Mouse (Mus musculus) frontal cortex, postnatal 14 days (tissue): Measurements from ENCODE around the gene Ddx27.
"Not testable (repeated sequence)": the region's sequence is repeated elsewhere in the genome, so short reads cannot be mapped to it uniquely, and the experiment has no call there.

Source experiments
- DNase-seq, 2 experiments: peaks; one replicate each; pipeline ENCODE4 v3.0.0; 2022; ENCODE audit warnings: low spot score in 2 of 2

Ddx27 gene

DNA sequence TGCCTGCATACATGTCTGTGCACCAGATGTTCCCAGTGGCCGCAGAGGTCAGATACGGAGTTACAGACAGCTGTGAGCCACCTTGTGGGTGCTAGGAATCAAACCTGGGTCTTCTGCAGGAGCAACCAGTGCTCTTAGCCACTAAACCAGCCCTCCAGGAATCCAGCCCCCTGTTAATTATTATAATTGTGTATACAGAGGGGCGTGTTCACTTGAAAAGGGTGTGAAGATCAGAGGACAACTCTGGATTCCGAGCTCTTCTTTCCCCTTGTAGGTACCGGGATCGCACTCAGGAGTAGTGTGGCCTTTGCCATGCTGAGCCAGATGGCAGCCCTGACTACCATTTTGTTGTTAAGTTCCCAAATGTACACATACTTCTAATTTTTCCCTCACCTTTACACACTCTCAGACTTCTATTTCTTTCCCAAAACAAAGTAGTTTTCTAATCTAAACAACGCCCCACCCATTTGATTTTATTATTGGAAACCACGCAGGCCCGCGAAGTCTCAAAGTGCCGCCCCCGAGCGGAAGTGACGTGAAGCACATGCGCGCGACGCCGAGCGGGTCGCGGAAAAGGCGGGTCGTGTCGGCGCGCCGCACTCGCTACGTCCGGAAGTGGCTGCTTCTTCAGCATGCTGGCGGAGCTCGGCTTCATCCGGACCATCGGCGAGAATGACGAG, at the start of gene Ddx27:
TSS of gene Ddx27 (plus strand) at position 492 of the 680 bp plus-strand sequence.
- DNase-seq, result peak; percentile 82 to 89

- no peak for DNase-seq
These were observed 41.8 kb upstream of the Ddx27 start for GRCm38 (mm10) chr2:166973153-166973552.

- no peak for DNase-seq
These were observed 40.7 kb upstream of the Ddx27 start for GRCm38 (mm10) chr2:166974177-166974872.

- no peak for DNase-seq
These were observed 38.6 kb upstream of the Ddx27 start for GRCm38 (mm10) chr2:166976356-166976755.

DNA sequence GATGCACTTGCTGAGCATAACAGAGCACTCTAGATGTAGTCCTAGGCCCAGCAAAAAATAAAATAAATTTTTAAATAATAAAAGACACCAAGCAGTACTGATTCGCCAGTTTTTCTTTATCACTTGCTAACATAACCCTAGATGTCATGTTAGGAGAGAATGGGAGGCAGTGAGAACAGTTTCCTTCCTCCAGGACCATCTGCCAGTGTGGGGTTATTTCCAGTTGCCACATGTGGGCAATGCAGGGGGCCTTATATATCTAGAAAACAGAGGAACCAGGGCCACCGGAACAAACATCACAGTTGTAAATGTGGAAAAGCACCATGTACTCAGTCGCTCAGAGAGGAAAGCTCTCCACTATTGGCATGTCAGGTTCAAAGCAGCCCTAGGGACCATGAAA, 37.5 kb upstream of the Ddx27 start:
- DNase-seq, result no peak

DNA sequence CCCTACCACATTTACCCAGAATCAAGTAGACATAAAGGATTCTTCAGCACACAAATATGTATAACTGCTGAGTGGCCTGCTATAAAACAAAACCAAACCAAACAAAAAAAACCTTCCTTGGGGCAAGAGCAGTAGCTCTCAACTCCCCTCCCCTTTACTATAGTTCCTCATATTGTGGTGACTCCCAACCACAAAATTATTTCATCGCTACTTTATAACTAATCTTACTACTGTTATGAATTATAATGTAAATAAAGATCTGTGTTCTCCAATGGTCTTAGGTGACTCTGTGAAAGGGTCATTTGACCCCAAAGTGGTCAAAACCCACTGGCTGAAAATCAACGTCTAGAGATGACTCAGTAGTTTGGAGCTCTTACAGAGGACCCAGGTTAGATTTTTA, 34.8 kb upstream of the Ddx27 start:
- no peak for DNase-seq

GRCm38 (mm10) chr2:166983351-166983894, 31.6 kb upstream of the Ddx27 start:
- DNase-seq, result no peak

DNA sequence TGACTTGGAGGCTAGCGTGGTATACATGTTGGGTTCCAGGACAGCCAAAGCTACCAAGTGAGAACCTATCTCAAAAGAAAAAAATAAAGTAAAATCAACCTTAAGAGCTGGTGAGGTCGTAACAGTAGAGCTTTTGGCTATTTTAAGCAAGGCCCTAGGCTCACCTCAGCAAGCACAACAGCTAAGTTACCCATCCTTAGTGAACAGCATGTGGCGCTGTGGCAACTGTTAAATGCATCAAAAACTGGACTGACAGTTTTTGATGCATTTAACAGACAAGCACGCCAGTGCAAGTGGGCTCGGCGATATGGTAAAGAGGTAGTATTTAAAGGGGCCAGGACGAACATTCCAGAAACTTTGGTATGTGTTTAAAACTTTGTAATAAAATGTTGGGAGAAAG, 24.1 kb upstream of the Ddx27 start:
- no peak for DNase-seq

GRCm38 (mm10) chr2:166991945-166992344, 23.0 kb upstream of the Ddx27 start:
- DNase-seq, result no peak

- peak in 1 of 2 experiments; percentile 28 for DNase-seq
These were observed 19.8 kb upstream of the Ddx27 start for GRCm38 (mm10) chr2:166995021-166995795.

GRCm38 (mm10) chr2:166995796-166996532, 19.0 kb upstream of the Ddx27 start, which contains the start of gene Stau1:
Gene Stau1 (minus strand): TSS chr2:166996299.
- DNase-seq, result peak; percentile 92 to 93

- DNase-seq, result no peak
These were observed 18.5 kb upstream of the Ddx27 start for GRCm38 (mm10) chr2:166996533-166996894.

- DNase-seq, result no peak
These were observed 13.5 kb upstream of the Ddx27 start for GRCm38 (mm10) chr2:167001486-167001885.

GRCm38 (mm10) chr2:167004099-167004854, 10.7 kb upstream of the Ddx27 start:
- DNase-seq, result peak in 1 of 2 experiments; percentile 28

GRCm38 (mm10) chr2:167006355-167006754, 8.6 kb upstream of the Ddx27 start:
- DNase-seq, result no peak

DNA sequence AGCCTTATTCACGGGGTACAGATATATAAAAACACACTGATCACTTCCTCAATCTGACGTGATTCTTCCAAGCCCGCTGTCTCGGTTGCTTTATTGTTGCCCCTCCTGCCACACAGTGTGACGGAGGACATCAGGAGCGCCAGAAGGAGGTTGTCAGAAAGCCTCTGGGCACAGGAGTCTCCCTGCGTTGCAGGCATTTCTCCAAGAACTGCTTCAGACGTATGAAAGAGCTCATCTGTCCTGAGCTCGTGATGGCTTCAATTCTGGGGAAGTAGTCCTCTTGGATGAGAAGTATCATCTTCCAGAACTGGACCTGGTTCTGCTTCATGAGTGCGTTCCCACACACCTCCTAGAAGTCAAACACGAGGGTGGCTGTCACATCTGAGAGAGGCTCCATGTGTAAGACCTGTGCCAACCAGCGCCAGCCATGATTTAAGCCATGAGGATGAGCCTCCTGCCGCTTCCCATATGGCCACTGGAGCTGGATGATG, 7.9 kb upstream of the Ddx27 start:
- no peak for DNase-seq

DNA sequence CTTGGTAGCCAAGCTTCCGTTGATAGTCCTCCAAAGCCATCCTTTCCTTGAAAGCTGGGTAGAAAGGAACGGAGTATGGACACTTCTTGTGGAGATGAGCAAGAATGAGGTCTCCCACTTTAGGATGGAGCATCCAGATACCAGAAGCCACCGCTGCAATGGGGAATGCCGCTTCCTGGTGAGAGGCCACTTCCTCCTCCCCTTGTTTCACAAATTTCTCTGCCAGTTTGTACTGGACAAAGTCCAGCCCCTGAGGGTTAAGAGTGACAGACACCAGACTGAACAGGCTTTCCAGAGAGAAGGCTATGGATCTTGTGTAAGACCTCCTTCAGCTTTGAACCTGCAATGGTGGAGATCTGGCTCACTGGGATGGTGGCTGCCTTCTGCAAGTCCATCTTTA, 7.4 kb upstream of the Ddx27 start:
- not testable (repeated sequence) for DNase-seq

DNA sequence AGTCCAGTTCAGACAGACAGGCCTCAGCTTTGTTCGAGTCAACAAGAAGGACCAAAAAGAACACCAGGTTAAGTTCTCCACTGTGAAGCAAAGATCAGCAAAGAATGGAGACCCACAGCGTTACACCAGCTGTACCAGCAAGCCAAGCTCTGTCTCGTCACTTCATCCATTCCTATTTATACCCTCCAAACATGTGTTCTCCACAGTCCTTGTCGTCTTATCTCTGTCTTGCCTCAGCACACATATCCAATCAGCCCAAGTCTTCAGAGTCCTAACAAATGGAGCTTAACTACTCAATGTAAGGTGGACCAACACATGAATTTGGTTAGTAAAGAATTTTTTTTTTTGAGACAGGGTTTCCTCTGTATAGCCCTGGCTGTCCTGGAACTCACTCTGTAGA, 5.5 kb upstream of the Ddx27 start:
- DNase-seq, result no peak

DNA sequence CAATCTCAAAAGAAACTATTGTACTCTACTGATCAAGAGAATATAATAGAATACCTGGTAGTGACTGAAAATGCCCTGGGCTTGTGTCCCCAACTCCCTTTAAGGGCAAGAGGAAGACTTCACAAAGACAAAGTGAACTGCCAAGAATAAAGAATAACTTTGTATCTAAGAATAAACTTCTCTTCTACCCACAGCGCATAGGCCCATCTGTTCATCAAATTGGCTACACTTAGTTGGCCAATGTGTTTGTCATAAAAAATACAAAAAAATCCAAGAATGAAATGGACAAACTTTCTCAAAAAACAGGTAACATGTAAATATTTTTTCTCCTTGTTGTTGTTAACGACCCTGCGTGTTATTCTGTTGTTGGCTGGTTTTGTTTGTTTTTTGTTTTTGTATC, 4.4 kb upstream of the Ddx27 start:
- DNase-seq, result no peak

DNA sequence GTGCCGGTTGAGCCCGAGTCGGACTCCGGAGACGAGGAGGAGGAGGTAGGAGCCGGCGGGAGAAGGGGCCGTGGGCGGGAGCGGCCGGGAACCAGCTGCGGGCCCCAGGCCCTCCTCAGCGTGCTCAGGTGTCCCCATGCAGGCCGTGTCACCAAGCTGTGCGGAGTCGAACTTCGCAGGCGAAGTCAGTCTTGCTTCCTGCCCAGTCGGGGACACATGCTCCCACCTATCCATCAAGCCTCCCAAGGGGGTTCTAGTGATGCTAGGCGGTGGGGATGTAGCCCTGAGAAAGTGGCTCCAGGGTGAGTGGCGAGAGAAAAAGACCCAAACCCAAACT, 357 bp downstream of the Ddx27 start:
- no peak for DNase-seq

- DNase-seq, result no peak
These were observed 4.4 kb downstream of the Ddx27 start for GRCm38 (mm10) chr2:167019396-167019795.
